Mouse (Mus musculus): ENCODE measurements at regions not wholly inside any gene's neighbourhood (a gene's known extent, or its start where the extent isn't known, plus 50 kb on each side); places are given as distances from the start of the nearest gene placed in this dataset.
"Not testable (repeated sequence)": the region's sequence is repeated elsewhere in the genome, so short reads cannot be mapped to it uniquely, and the experiment has no call there.

- no peak for DNase-seq (ENCODE audit: extremely low read depth, low read depth, low spot score)
These were observed 85.0 kb downstream of the Glrx3 start for GRCm38 (mm10) chr7:137522450-137522849.

- DNase-seq (ENCODE audit: extremely low read depth, low read depth, low spot score) = no peak
These were observed 96.1 kb downstream of the Glrx3 start for GRCm38 (mm10) chr7:137533476-137533875.

DNA sequence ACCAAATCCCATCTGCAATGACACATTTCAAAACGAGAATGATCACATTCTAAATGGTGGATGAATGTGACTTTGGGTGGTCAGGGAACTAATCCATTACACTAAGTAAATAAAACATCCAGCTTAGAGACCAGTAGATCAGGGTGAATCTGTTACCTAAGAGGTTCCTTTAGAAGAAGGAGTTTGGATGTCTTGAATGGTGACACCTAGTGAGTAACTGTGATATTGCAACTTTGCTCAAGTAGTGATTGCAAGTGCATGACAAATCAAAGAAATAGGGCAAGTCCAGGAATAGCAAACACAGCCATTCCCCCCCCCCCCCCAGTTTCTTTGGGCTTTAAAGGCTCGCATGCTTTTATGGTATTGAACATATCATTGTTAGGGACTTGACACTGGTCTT is 112.6 kb downstream of the Glrx3 start:
- DNase-seq (ENCODE audit: extremely low read depth, low read depth, low spot score) = peak; percentile 2

GRCm38 (mm10) chr7:137552551-137553198 is 115.3 kb downstream of the Glrx3 start:
- no peak for DNase-seq (ENCODE audit: extremely low read depth, low read depth, low spot score)

- no peak for DNase-seq (ENCODE audit: extremely low read depth, low read depth, low spot score)
These were observed 118.1 kb downstream of the Glrx3 start for GRCm38 (mm10) chr7:137555481-137555880.

DNA sequence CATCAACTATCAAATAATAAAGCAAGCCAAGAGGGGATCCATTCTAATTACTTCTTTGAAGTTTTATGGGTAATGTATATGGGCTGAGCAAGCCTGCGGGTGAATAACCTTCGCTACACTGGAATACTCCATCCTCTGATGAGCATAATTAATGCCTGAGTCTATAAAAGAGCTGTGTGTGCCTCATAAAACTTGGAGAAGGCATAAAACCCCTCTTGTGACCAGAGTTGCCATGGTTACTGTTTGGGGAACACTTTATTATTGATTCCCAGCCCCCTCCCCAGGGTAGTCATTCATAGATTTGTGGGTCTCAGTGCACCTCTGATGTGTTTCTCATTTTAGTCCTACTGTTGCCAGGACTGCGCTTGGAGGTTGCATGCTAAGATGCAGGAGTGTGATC is 120.0 kb downstream of the Glrx3 start:
- no peak for DNase-seq (ENCODE audit: extremely low read depth, low read depth, low spot score)

- no peak for DNase-seq (ENCODE audit: extremely low read depth, low read depth, low spot score)
These were observed 121.5 kb downstream of the Glrx3 start for GRCm38 (mm10) chr7:137558871-137559270.

DNA sequence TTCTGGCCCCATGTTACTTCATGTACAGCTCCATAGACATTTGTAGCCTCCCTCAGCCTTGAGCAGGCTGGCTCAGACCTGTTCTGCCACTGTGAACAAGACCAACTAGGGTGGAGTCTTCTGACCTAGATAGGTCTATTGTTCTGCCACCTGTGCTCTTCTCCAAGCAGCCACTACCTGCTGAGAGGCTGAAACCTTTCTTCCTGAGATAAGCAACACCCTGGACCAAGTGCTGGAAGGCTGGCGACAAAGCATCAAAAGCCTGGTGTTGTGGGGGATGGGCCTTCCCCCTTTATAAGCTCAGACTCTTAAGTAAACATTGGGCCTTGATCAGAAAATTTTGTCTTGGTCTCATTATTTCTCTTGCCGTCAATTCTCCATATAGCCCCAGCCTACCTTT is 132.8 kb downstream of the Glrx3 start:
- no peak for DNase-seq (ENCODE audit: extremely low read depth, low read depth, low spot score)

GRCm38 (mm10) chr7:137575491-137575890 is 138.1 kb downstream of the Glrx3 start:
- DNase-seq (ENCODE audit: extremely low read depth, low read depth, low spot score) = no peak

DNA sequence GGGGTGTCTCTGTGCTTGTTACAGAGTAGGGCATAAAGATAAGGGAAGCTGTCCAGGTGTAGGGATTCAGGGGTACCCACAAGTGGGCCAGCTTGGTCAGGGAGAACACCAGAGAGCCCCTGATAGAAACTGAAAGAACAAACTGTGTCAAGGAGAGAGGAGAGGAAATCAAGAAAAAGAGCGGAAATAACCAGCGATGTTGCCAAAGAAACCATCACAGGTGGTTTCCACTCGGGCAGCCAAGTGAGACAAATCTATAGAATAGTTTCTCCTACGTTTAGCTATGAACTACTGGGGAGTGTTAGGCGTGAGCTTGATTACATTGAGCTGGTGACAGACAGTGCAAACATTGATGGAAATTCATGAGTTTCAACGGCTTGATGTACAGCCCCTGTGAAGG is 138.8 kb downstream of the Glrx3 start:
- no peak for DNase-seq (ENCODE audit: extremely low read depth, low read depth, low spot score)

- no peak for DNase-seq (ENCODE audit: extremely low read depth, low read depth, low spot score)
These were observed 146.1 kb downstream of the Glrx3 start for GRCm38 (mm10) chr7:137583556-137583955.

GRCm38 (mm10) chr7:137584916-137585315 is 147.5 kb downstream of the Glrx3 start:
- DNase-seq (ENCODE audit: extremely low read depth, low read depth, low spot score) = not testable (repeated sequence)

GRCm38 (mm10) chr7:137593570-137593969 is 156.2 kb downstream of the Glrx3 start:
- DNase-seq (ENCODE audit: extremely low read depth, low read depth, low spot score) = no peak

- DNase-seq (ENCODE audit: extremely low read depth, low read depth, low spot score) = no peak
These were observed 158.2 kb downstream of the Glrx3 start for GRCm38 (mm10) chr7:137595567-137595966.

- no peak for DNase-seq (ENCODE audit: extremely low read depth, low read depth, low spot score)
These were observed 158.7 kb downstream of the Glrx3 start for GRCm38 (mm10) chr7:137596161-137596560.

GRCm38 (mm10) chr7:137603039-137603438 is 165.6 kb downstream of the Glrx3 start:
- DNase-seq (ENCODE audit: extremely low read depth, low read depth, low spot score) = no peak

GRCm38 (mm10) chr7:137609752-137610151 is 172.3 kb downstream of the Glrx3 start:
- no peak for DNase-seq (ENCODE audit: extremely low read depth, low read depth, low spot score)

DNA sequence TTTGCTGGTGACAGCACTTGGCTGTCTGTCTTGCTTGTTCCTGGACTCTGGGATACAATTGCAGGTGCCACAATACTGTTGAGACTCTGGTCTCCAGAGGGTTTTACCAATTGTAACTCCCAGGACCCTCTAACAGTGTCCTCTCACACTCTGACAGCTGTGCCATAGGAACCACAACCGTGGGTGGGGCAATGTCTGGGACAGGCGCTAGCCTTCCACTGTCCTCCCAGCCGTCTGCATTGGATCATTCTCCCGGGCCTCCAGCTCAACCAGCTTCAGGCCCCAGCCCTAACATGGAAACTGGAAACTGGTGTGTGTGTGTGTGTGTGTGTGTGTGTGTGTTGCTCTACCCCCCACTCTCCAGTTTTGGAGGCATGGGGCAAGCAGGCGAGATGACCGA is 173.9 kb downstream of the Glrx3 start:
- DNase-seq (ENCODE audit: extremely low read depth, low read depth, low spot score) = no peak

GRCm38 (mm10) chr7:137611891-137612522 is 174.6 kb downstream of the Glrx3 start:
- DNase-seq (ENCODE audit: extremely low read depth, low read depth, low spot score) = no peak

- DNase-seq (ENCODE audit: extremely low read depth, low read depth, low spot score) = no peak
These were observed 181.2 kb downstream of the Glrx3 start for GRCm38 (mm10) chr7:137618406-137619133.

DNA sequence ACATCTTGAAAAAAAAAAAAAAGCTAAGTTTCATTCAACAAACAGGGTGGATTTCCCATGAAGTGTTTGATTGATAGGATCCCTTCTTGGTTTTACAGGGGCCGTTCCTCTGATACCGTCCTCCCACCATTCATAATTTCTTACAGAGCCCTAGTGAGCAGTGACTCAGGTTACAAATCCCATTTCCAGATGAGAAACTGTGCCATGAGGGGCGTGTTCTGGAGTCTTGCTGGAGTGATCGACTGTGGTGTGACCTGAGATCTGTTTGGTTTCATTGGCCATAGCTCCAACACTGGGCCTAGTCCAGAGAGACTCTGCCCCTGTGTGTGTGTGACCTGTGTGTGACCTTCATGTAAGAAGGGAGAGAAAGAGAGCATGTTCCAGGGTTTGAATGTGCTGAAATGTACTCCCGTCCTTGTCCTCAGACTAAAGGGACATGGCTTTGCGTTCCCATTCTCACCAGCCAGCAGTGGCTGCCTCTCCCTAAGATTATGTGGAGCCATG is 181.9 kb downstream of the Glrx3 start:
- DNase-seq (ENCODE audit: extremely low read depth, low read depth, low spot score) = no peak

DNA sequence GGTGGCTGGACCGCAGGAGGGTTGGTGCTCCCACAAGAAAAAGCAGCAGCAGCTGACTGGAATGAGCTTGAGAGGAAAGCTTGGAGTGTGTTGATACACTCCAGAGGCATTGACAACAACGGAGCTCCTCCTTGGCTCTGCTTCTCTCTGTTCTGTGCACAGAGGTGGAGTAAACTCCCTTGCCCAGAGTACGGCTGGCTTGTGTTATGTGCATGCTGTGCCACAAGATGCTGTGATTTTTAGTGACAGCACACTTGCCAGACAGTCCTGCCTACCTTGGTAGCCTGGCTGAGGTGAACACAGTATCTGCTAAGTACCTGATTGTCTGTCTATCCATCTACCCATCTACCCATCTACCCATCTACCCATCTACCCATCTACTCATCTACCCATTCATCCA is 190.9 kb downstream of the Glrx3 start:
- no peak for DNase-seq (ENCODE audit: extremely low read depth, low read depth, low spot score)

All from fat pad, adult 2 months (tissue).